Mouse (Mus musculus) testis, postnatal 10 days (tissue): ENCODE data around the gene D17Wsu92e.

Source experiments
- DNase-seq: peaks from one replicate; pipeline ENCODE4 v3.0.0; 2021; ENCODE audit warnings: low spot score

D17Wsu92e gene

GRCm38 (mm10) chr17:27821407-27822338 lies 1.2 kb upstream of the D17Wsu92e start:
- DNase-seq = peak; percentile 72

GRCm38 (mm10) chr17:27819971-27820567 lies 379 bp downstream of the D17Wsu92e start:
- peak; percentile 76 for DNase-seq

- DNase-seq = peak; percentile 50
Measured at GRCm38 (mm10) chr17:27819521-27819970, 902 bp downstream of the D17Wsu92e start.

GRCm38 (mm10) chr17:27819011-27819410 lies 1.4 kb downstream of the D17Wsu92e start:
- DNase-seq = no peak

GRCm38 (mm10) chr17:27814606-27815005 lies 5.8 kb downstream of the D17Wsu92e start:
- DNase-seq = no peak

- no peak for DNase-seq
Measured at GRCm38 (mm10) chr17:27811980-27812379, 8.5 kb downstream of the D17Wsu92e start.

- no peak for DNase-seq
Measured at GRCm38 (mm10) chr17:27810569-27811331, 9.7 kb downstream of the D17Wsu92e start.

GRCm38 (mm10) chr17:27807542-27808078 lies 12.8 kb downstream of the D17Wsu92e start:
- no peak for DNase-seq

- no peak for DNase-seq
Measured at GRCm38 (mm10) chr17:27804803-27805770, 15.4 kb downstream of the D17Wsu92e start.

- DNase-seq = no peak
Measured at GRCm38 (mm10) chr17:27804156-27804690, 16.2 kb downstream of the D17Wsu92e start.

- no peak for DNase-seq
Measured at GRCm38 (mm10) chr17:27803752-27804151, 16.7 kb downstream of the D17Wsu92e start.

GRCm38 (mm10) chr17:27800710-27801648 lies 19.5 kb downstream of the D17Wsu92e start:
- no peak for DNase-seq

- DNase-seq = no peak
Measured at GRCm38 (mm10) chr17:27799771-27800584, 20.5 kb downstream of the D17Wsu92e start.

GRCm38 (mm10) chr17:27797341-27797872 lies 23.0 kb downstream of the D17Wsu92e start:
- DNase-seq = peak; percentile 60

- DNase-seq = peak; percentile 53
Measured at GRCm38 (mm10) chr17:27796780-27797179, 23.7 kb downstream of the D17Wsu92e start.

GRCm38 (mm10) chr17:27793144-27793543 lies 27.3 kb downstream of the D17Wsu92e start:
- no peak for DNase-seq

- DNase-seq = no peak
Measured at GRCm38 (mm10) chr17:27792516-27792915, 27.9 kb downstream of the D17Wsu92e start.

GRCm38 (mm10) chr17:27791556-27791955 lies 28.9 kb downstream of the D17Wsu92e start:
- no peak for DNase-seq
